15 mouse cellular contexts compared by ENCODE assay signal in genomic region chr7:144632321-144632720, GRCm38 (mm10).
"Had no signal": no experiment of that assay in that cellular context is flagged by ENCODE, and none has a peak within 500 bp of the region (broad histone marks: within the 10 kb centered on the region; RNA-seq: fewer than 3 reads in every experiment).

No protein-coding gene starts in this region.

- H3K4me3 ChIP-seq: layer of hippocampus, adult 2 months; liver, embryonic 13.5 days; midbrain, embryonic 12.5 days; myocyte; neural tube, embryonic 13.5 days had no signal

- H3K36me3 ChIP-seq: liver, embryonic 13.5 days; neural tube, embryonic 13.5 days had no signal

- H3K4me2 ChIP-seq: liver, embryonic 13.5 days; midbrain, embryonic 12.5 days; neural tube, embryonic 13.5 days had no signal

- DNase-seq: kidney, postnatal 25 days; layer of hippocampus, adult 9-11 months; liver, embryonic 13.5 days; lung, adult 2 months; lung, postnatal 14 days; lung, postnatal 4 days; retina, postnatal 1 day; thymus, adult 18-20 months; thymus, postnatal 36 days had no signal

- H3K9ac ChIP-seq: liver, embryonic 13.5 days; midbrain, embryonic 12.5 days; neural tube, embryonic 13.5 days had no signal

- H3K4me1 ChIP-seq: liver, embryonic 13.5 days had no signal

- H3K9me3 ChIP-seq: liver, embryonic 13.5 days; midbrain, embryonic 12.5 days; neural tube, embryonic 13.5 days had no signal

- H3K27ac ChIP-seq: kidney, postnatal 0 days; layer of hippocampus, adult 2 months; liver, embryonic 13.5 days; midbrain, embryonic 12.5 days; neural tube, embryonic 13.5 days had no signal

- ATAC-seq: midbrain, embryonic 16.5 days had no signal
